Mouse (Mus musculus): ENCODE measurements around the gene Stx8. TPM values are rescaled to one million over a fixed set of nuclear protein-coding genes. Genes with fewer than 3 reads are reported as not detected.
A peak's percentile ranks its signal among the peaks of the same experiment; 100 is the strongest.

The Stx8 gene
- polyA plus RNA-seq, 1 experiment, result 32.5 TPM

DNA sequence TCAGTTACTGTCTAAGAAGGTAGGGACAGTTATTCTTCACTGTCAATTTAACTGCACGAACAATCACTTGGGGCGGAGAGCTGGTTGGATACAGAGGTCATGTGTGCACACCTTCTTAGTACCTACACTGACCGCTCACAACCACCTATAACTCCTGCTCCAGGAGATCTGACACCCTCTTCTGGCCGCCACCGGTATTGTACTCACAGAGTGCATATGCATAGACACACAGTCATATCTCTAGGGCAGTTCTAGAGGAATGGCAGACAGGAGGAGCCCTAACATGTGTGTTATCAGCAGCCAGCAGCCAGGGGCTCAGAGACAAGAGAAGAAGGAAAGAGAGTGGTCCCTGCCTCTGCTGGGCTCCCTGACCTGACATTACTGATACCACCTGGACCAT, 265.6 kb downstream of the Stx8 start:
- no peaks in the 10 kb centered on the region for H3K79me2 ChIP-seq (ENCODE audit: control insufficient read depth, insufficient read depth)

DNA sequence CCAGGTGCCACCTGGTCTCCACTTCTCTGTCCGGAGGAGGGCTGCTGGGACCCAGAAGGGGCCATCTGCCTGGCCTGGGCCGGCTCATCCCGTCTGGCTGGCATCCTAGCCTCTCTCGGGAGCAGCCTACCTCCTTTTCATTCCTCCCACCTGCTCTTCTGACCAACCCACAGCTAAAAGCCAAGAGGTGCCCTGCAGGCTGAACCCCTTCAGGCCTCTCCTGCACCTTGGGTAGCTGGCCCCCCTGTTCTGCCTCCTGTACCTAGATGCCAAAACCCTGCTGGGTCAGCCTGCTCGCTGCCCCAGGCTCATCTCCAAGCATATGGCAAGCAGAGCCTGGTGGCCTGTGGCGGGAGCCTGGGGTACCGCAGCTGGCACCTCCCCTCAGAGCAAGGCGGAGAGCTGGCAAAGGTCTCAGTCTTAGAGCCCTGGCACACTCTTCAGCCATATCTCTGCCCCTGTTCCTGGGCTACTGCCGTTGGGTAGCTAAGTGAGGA, 267.5 kb downstream of the Stx8 start:
- H3K4me3 ChIP-seq, result no peak overlapping the region
- H3K27me3 ChIP-seq (ENCODE audit: control insufficient read depth, insufficient read depth, insufficient read length), result no peaks in the 10 kb centered on the region
- TF ChIP-seq MYOG (IDR thresholded peaks at IDR 0.05; ENCODE audit: control insufficient read depth in 1 of 3, insufficient read depth in 1 of 3, insufficient read length in 2 of 3, low read depth in 2 of 3) (no peak), POLR2A (IDR thresholded peaks at IDR 0.05; ENCODE audit: insufficient read length, low read depth) (no peak), POLR2AphosphoS2 (IDR thresholded peaks at IDR 0.05; ENCODE audit: insufficient read length, low read depth) (no peak), CEBPB (IDR thresholded peaks at IDR 0.05; ENCODE audit: insufficient read depth, poor library complexity, severe bottlenecking) (no peak), E2F4 (IDR thresholded peaks at IDR 0.05; ENCODE audit: insufficient read depth) (no peak), TCF12 (IDR thresholded peaks at IDR 0.05; ENCODE audit: insufficient read depth, poor library complexity, severe bottlenecking) (no peak), USF1 (IDR thresholded peaks at IDR 0.05; ENCODE audit: low read depth) (no peak), SRF (IDR thresholded peaks at IDR 0.05; ENCODE audit: control insufficient read depth, insufficient read length, low read depth) (no peak), TCF3 (IDR thresholded peaks at IDR 0.05; ENCODE audit: insufficient read length, low read depth) (no peak), REST (IDR thresholded peaks at IDR 0.05; ENCODE audit: insufficient read depth, insufficient read length) (no peak), MAX (IDR thresholded peaks at IDR 0.05; ENCODE audit: low read depth) (no peak), MYOD1 (IDR thresholded peaks at IDR 0.05; ENCODE audit: control insufficient read depth in 1 of 3, insufficient read length in 2 of 3, low read depth in 2 of 3) (no peak)
- H3K79me2 ChIP-seq (ENCODE audit: control insufficient read depth, insufficient read depth), result no peaks in the 10 kb centered on the region
- H3K4me2 ChIP-seq (ENCODE audit: low read depth), result no peak overlapping the region
- no peaks in the 10 kb centered on the region for H3K36me3 ChIP-seq (ENCODE audit: control insufficient read depth, insufficient read depth)
- no peak overlapping the region for H3ac ChIP-seq (ENCODE audit: control insufficient read depth, insufficient read length)

More for the DNA sequence above, 265.6 kb downstream of the Stx8 start:
- H3K36me3 ChIP-seq (ENCODE audit: control insufficient read depth, insufficient read depth), result no peaks in the 10 kb centered on the region
- H3K27me3 ChIP-seq (ENCODE audit: control insufficient read depth, insufficient read depth, insufficient read length), result no peaks in the 10 kb centered on the region
- H3ac ChIP-seq (ENCODE audit: control insufficient read depth, insufficient read length), result no peak overlapping the region
- no peak overlapping the region for H3K4me2 ChIP-seq (ENCODE audit: low read depth)
- no peak for TF ChIP-seq USF1 (IDR thresholded peaks at IDR 0.05; ENCODE audit: low read depth)
- TF ChIP-seq TCF12 (IDR thresholded peaks at IDR 0.05; ENCODE audit: insufficient read depth, poor library complexity, severe bottlenecking), result no peak
- no peak for TF ChIP-seq TCF3 (IDR thresholded peaks at IDR 0.05; ENCODE audit: insufficient read length, low read depth)
- no peak for TF ChIP-seq REST (IDR thresholded peaks at IDR 0.05; ENCODE audit: insufficient read depth, insufficient read length)
- TF ChIP-seq POLR2A (IDR thresholded peaks at IDR 0.05; ENCODE audit: insufficient read length, low read depth), result no peak
- TF ChIP-seq E2F4 (IDR thresholded peaks at IDR 0.05; ENCODE audit: insufficient read depth), result no peak
- no peak overlapping the region for H3K4me3 ChIP-seq

DNA sequence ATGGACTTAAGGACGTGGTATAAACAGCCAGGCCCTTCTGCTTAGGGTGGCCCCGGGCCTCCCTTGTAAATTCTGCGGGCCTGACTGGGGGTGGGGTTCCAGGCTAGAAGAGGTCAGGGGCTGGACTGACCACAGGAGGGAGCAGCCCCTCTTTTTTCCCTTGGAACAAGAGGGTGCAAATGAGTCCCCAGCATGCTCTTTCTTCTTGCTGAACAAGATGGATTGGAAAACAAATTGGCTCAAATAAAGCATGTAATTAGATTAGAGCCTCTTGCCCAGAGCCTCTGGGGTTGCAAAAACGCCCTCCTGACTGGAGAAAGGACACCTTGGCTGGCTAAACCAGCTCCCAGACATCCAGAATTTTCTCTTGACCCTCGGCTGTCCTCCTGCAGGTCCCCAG, 273.8 kb downstream of the Stx8 start:
- H3K36me3 ChIP-seq (ENCODE audit: control insufficient read depth, insufficient read depth), result no peaks in the 10 kb centered on the region
- no peak overlapping the region for H3K4me3 ChIP-seq
- H3K79me2 ChIP-seq (ENCODE audit: control insufficient read depth, insufficient read depth), result no peaks in the 10 kb centered on the region
- H3K4me2 ChIP-seq (ENCODE audit: low read depth), result no peak overlapping the region
- TF ChIP-seq SRF (IDR thresholded peaks at IDR 0.05; ENCODE audit: control insufficient read depth, insufficient read length, low read depth) (no peak), REST (IDR thresholded peaks at IDR 0.05; ENCODE audit: insufficient read depth, insufficient read length) (no peak), E2F4 (IDR thresholded peaks at IDR 0.05; ENCODE audit: insufficient read depth) (no peak), TCF3 (IDR thresholded peaks at IDR 0.05; ENCODE audit: insufficient read length, low read depth) (no peak), USF1 (IDR thresholded peaks at IDR 0.05; ENCODE audit: low read depth) (no peak), POLR2AphosphoS2 (IDR thresholded peaks at IDR 0.05; ENCODE audit: insufficient read length, low read depth) (no peak), MYOD1 (IDR thresholded peaks at IDR 0.05; ENCODE audit: control insufficient read depth in 1 of 3, insufficient read length in 2 of 3, low read depth in 2 of 3) (no peak), POLR2A (IDR thresholded peaks at IDR 0.05; ENCODE audit: insufficient read length, low read depth) (no peak), TCF12 (IDR thresholded peaks at IDR 0.05; ENCODE audit: insufficient read depth, poor library complexity, severe bottlenecking) (no peak), CEBPB (IDR thresholded peaks at IDR 0.05; ENCODE audit: insufficient read depth, poor library complexity, severe bottlenecking) (no peak), MYOG (IDR thresholded peaks at IDR 0.05; ENCODE audit: control insufficient read depth in 1 of 3, insufficient read depth in 1 of 3, insufficient read length in 2 of 3, low read depth in 2 of 3) (no peak), MAX (IDR thresholded peaks at IDR 0.05; ENCODE audit: low read depth) (no peak)
- H3ac ChIP-seq (ENCODE audit: control insufficient read depth, insufficient read length), result no peak overlapping the region
- H3K27me3 ChIP-seq (ENCODE audit: control insufficient read depth, insufficient read depth, insufficient read length), result no peaks in the 10 kb centered on the region

DNA sequence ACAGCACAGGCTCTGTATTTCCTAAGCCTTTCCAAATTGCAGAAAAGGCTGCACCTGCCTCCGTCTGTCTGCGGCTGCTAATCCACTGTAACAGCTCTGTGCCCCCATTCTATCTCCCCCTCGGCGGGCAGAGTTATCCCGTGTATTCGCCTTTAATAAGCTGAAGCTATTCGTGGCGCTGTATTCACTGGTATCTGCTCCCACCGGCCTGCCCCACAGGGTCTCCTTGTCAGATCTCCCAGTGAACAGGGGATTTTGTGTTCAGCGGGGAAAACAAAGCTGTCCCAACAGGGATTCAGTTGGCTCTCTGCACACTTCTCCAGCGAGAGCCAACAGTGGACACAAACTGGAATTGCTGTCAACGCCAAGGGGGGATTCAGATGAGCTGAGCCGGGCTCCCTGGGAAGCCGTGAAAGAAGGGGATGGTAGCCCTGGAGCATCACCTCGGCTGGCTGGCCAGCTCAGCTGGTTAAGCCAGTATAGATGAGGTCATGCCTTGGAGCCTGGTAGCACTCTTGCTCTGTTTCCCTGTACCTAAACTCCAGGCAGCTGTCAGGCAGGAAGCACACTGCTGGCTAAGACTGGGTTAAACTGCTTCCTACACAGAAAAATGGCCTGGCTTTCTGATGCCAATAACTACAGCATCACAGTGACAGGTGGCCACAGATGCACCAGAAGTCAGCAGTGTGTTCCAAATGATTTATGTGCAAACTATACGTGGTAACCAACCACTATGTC, 278.4 kb downstream of the Stx8 start:
- H3K36me3 ChIP-seq (ENCODE audit: control insufficient read depth, insufficient read depth), result no peaks in the 10 kb centered on the region
- no peak overlapping the region for H3K4me2 ChIP-seq (ENCODE audit: low read depth)
- TF ChIP-seq TCF3 (IDR thresholded peaks at IDR 0.05; ENCODE audit: insufficient read length, low read depth) (no peak), MYOG (IDR thresholded peaks at IDR 0.05; ENCODE audit: control insufficient read depth in 1 of 3, insufficient read depth in 1 of 3, insufficient read length in 2 of 3, low read depth in 2 of 3) (no peak), TCF12 (IDR thresholded peaks at IDR 0.05; ENCODE audit: insufficient read depth, poor library complexity, severe bottlenecking) (no peak), REST (IDR thresholded peaks at IDR 0.05; ENCODE audit: insufficient read depth, insufficient read length) (no peak), MYOD1 (IDR thresholded peaks at IDR 0.05; ENCODE audit: control insufficient read depth in 1 of 3, insufficient read length in 2 of 3, low read depth in 2 of 3) (peak in 1 of 3 experiments; percentile 48), CEBPB (IDR thresholded peaks at IDR 0.05; ENCODE audit: insufficient read depth, poor library complexity, severe bottlenecking) (no peak), USF1 (IDR thresholded peaks at IDR 0.05; ENCODE audit: low read depth) (no peak), SRF (IDR thresholded peaks at IDR 0.05; ENCODE audit: control insufficient read depth, insufficient read length, low read depth) (no peak)
- no peak overlapping the region for H3ac ChIP-seq (ENCODE audit: control insufficient read depth, insufficient read length)
- no peaks in the 10 kb centered on the region for H3K79me2 ChIP-seq (ENCODE audit: control insufficient read depth, insufficient read depth)
- H3K4me3 ChIP-seq, result no peak overlapping the region
- no peaks in the 10 kb centered on the region for H3K27me3 ChIP-seq (ENCODE audit: control insufficient read depth, insufficient read depth, insufficient read length)

Measured in myocyte (in vitro differentiated cells).